15 mouse cellular contexts compared by ENCODE assay signal in the genomic region with DNA sequence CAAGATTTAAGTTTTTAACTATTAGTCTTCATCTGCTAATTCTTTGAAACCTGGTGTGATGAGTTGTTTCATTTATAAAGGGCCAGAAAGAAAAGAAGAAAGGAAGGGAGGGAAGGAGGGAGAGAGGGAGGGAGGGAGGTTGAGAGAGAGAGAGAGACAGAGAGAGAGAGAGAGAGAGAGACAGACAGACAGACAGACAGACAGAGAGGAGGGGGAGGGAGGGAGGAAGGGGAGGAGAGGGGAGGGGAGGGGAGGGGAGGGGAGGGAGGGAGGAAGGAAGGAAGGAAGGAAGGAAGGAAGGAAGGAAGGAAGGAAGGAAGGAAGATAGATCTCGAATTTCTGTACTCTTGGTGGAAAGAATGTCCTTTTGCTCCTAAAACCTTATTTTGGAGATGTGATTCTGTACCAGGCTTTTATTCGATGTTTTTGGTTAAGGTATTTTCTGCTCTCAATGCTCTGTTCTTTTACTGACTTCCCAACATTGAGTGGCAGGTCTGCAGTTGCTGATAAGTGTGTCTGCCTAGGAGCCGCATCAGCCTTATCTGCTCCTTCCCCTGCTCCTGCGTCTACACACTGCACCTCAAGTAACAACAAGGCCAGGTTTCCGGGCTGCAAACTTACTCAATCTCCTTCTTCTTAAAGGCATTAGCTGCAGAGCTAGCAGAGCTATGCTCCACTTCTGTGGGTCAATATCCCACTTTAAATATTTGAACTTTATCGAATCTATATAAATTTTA. TPM values are rescaled to one million over a fixed set of nuclear protein-coding genes. Genes with fewer than 3 reads are reported as not detected.
"Had no signal": no experiment of that assay in that cellular context is flagged by ENCODE, and none has a peak within 500 bp of the region (broad histone marks: within the 10 kb centered on the region; RNA-seq: fewer than 3 reads in every experiment).

No protein-coding gene starts in this region.

- H3K9me3 ChIP-seq: limb, embryonic 15.5 days; midbrain, embryonic 15.5 days; neural tube, embryonic 13.5 days had no signal

- DNase-seq: kidney, adult 8-10 months; kidney, postnatal 36 days; lung, embryonic 14.5 days; lung, postnatal 10 days; right cerebral cortex, postnatal 14 days; thymus, adult 18-20 months; thymus, postnatal 14 days had no signal

- ATAC-seq: intestine, postnatal 0 days; midbrain, embryonic 15.5 days had no signal

- H3K36me3 ChIP-seq: limb, embryonic 15.5 days; midbrain, embryonic 15.5 days; neural tube, embryonic 13.5 days had no signal

- H3K27ac ChIP-seq: kidney, postnatal 0 days; limb, embryonic 15.5 days; macrophage; midbrain, embryonic 15.5 days; neural tube, embryonic 13.5 days had no signal

- H3K27me3 ChIP-seq: limb, embryonic 15.5 days; megakaryocyte, embryonic 14.5 days; midbrain, embryonic 15.5 days; neural tube, embryonic 13.5 days had no signal

- H3K4me1 ChIP-seq: limb, embryonic 15.5 days; megakaryocyte, embryonic 14.5 days; midbrain, embryonic 15.5 days; neural tube, embryonic 13.5 days had no signal

- H3K4me2 ChIP-seq: limb, embryonic 15.5 days; lung, embryonic 14.5 days; midbrain, embryonic 11.5 days; midbrain, embryonic 15.5 days; neural tube, embryonic 13.5 days had no signal

- H3K9ac ChIP-seq: limb, embryonic 15.5 days; lung, embryonic 14.5 days; midbrain, embryonic 15.5 days; neural tube, embryonic 13.5 days had no signal

- H3K4me3 ChIP-seq: limb, embryonic 15.5 days; megakaryocyte, embryonic 14.5 days; midbrain, embryonic 15.5 days; neural tube, embryonic 13.5 days had no signal

RNA-seq across cellular contexts. Expression of a gene that starts 35.3 kb away (rescaled TPM):
- polyA plus RNA-seq: macrophage had no signal
